Mouse (Mus musculus) lung, postnatal 0 days (tissue): ENCODE results near the gene Fcf1.

Source experiments
- CTCF ChIP-seq: IDR thresholded peaks from 2 replicates; pipeline ENCODE4 v1.5.1; 2016; ENCODE audit warnings: antibody characterized with exemption, mild to moderate bottlenecking
- EP300 ChIP-seq: IDR thresholded peaks from 2 replicates; pipeline ENCODE4 v1.6.1; 2016; ENCODE audit warnings: antibody characterized with exemption, mild to moderate bottlenecking, control low read depth

DNA sequence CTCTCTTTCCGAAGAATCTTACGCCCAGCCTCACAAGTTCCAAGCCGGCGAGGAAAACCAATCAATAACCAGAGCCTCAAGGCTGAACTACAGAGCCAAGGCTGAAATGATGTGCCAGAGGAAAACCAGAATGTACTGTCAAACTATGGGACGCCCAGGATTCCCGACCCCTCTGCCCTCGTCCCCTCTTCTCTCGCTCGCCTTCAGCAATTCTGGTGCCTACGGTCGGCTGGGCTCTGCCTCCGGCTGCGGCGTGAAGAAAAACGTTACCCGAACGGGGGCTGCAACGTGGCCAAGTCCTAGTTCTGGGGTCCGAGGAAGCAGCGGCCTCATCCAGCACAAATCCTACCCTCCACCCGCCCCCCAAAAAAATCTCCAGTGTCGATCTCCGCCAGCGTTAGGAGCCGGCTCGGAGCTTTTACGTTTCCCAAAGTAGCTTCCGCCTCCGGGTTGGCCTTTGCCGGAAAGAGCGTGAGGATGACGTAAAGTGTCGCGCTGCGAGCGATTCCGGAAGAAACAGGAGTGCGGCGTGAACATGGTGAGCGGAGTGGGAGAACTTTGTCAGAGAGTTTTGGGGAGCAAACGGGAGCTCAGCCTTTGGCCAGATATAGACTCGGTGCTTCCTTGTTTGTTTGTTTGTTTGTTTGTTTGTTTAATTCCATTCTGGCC is at the start of gene Fcf1, which contains the start of gene Arel1:
- TF ChIP-seq EP300 (no peak), CTCF (no peak)
